Mouse (Mus musculus) bone marrow, adult 2 months (tissue): ENCODE measurements at regions not wholly inside any gene's neighbourhood (a gene's known extent, or its start where the extent isn't known, plus 50 kb on each side); places are given as distances from the start of the nearest gene placed in this dataset.

Experiments used
- CTCF ChIP-seq: fragments of 200-500 bp; IDR thresholded peaks from 2 replicates; pipeline ENCODE4 v1.5.1; 2011; ENCODE audit warnings: low read length, control low read depth; ENCODE audit not compliant: control insufficient read depth, insufficient read depth
- POLR2A ChIP-seq: fragments of 200-500 bp; IDR thresholded peaks from 2 replicates; pipeline ENCODE4 v1.6.1; 2011; ENCODE audit warnings: low read depth, mild to moderate bottlenecking, control low read depth, low read length, borderline replicate concordance; ENCODE audit not compliant: control insufficient read depth

DNA sequence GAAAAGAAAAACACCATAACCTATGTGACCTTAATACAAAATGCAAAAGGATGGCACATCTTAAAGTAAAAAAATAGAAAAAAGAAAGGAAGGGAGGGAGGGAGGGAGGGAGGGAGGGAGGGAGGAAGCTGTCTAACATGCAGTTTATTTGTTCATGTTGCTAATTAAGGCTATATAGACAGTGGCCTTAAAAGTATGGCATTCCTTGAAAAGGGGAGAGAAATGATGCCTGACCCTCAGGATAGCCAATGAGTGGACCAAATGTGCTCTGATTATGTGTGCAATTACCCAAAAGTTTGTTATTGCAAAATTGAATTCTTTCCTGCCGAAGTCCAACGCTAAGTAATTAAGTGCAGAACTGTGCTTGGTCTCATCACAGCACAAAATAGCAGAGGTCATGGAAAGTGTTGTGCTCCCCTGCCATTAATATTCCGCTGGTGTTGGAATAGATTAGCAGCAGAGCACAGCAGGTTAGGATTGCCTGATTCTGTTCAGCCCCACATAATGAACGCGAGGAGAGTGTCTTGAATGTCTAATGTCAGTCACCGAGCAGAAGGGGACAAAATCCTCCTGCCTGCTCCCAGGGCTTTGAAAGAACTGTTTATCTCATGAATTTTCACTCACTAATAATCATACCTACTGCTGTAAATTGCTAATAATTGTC is 531.7 kb upstream of the Mctp2 start:
- no peak for TF ChIP-seq CTCF
- no peak for TF ChIP-seq POLR2A
